Mouse (Mus musculus) stomach, postnatal 0 days (tissue): ENCODE results near the gene Dpy19l3. TPM values are rescaled to one million over a fixed set of nuclear protein-coding genes. Genes with fewer than 3 reads are reported as not detected.

Experiments used
- ATAC-seq: fragments of 200-750 bp; cut with Nextera tagmentation; 2 replicates; pipeline ENCODE4 v1.8.0; 2017; ENCODE audit not compliant: low FRiP score, low TSS enrichment
- DNase-seq: peaks from one replicate; pipeline ENCODE4 v3.0.0-alpha.2; 2016; ENCODE audit warnings: low spot score
- H3K27ac ChIP-seq: fragments of 300-500 bp; sonication (generic); replicated peaks from 2 replicates; pipeline ENCODE4 v1.5.1; 2014; ENCODE audit warnings: mild to moderate bottlenecking, control low read depth
- H3K27me3 ChIP-seq: fragments of 300-500 bp; sonication (generic); 2 replicates; pipeline ENCODE4 v1.6.1; 2014; ENCODE audit warnings: low read length; ENCODE audit not compliant: control insufficient read depth, insufficient read depth
- H3K36me3 ChIP-seq: fragments of 300-500 bp; sonication (generic); 2 replicates; pipeline ENCODE4 v1.6.1; 2014; ENCODE audit warnings: low read length, mixed read lengths; ENCODE audit not compliant: control insufficient read depth, insufficient read depth
- H3K4me1 ChIP-seq: fragments of 300-500 bp; sonication (generic); replicated peaks from 2 replicates; pipeline ENCODE4 v1.6.1; 2014; ENCODE audit warnings: antibody characterized with exemption; ENCODE audit not compliant: control insufficient read depth, insufficient read depth
- H3K4me2 ChIP-seq: fragments of 300-500 bp; sonication (generic); replicated peaks from 2 replicates; pipeline ENCODE4 v1.6.1; 2014; ENCODE audit warnings: low read depth, mild to moderate bottlenecking, control low read depth, moderate library complexity
- H3K4me3 ChIP-seq: fragments of 300-500 bp; sonication (generic); 2 replicates; pipeline ENCODE4 v1.5.1; 2014; ENCODE audit warnings: low read depth, low read length, control low read depth
- H3K9ac ChIP-seq: fragments of 300-500 bp; sonication (generic); 2 replicates; pipeline ENCODE4 v1.6.1; 2014; ENCODE audit warnings: mild to moderate bottlenecking, low read length, control low read depth, mixed read lengths
- H3K9me3 ChIP-seq: fragments of 300-500 bp; sonication (generic); 2 replicates; pipeline ENCODE4 v1.6.1; 2016; ENCODE audit warnings: low read length; ENCODE audit not compliant: control insufficient read depth
- CTCF ChIP-seq: IDR thresholded peaks from 2 replicates; pipeline ENCODE4 v1.5.1; 2016; ENCODE audit warnings: antibody characterized with exemption, low read depth, mild to moderate bottlenecking, moderate library complexity
- EP300 ChIP-seq: optimal IDR thresholded peaks from 2 replicates; pipeline ENCODE3; 2016; ENCODE audit warnings: antibody characterized with exemption
- WGBS: fragments of 180-500 bp; shearing (Covaris S2); extraction: QIAGEN DNeasy Blood & Tissue Kit; methylation state at CpG from one replicate; pipeline ENCODE4 v1.1.7; 2014; 5-methylcytosine and 5-hydroxymethylcytosine counted together
- polyA plus RNA-seq: library from polyadenylated mRNA; unstranded; fragments of >200 nt; fragmentation: Nextera tagmentation; extraction: Ambion mirVana; gene quantifications from 2 replicates; pipeline ENCODE4 v1.2.1, GENCODE M21; 2015

Gene Dpy19l3
- polyA plus RNA-seq, 1 experiment from 2014 or later: 7.9 TPM

GRCm38 (mm10) chr7:35692117-35692516, 62.1 kb downstream of the Dpy19l3 start:
- Histone ChIP-seq H3K4me1 (no peaks in the 10 kb centered on the region), H3K4me3 (no peak overlapping the region), H3K9ac (no peak overlapping the region), H3K27me3 (no peaks in the 10 kb centered on the region), H3K9me3 (no peaks in the 10 kb centered on the region), H3K27ac (no peak overlapping the region), H3K4me2 (no peak overlapping the region), H3K36me3 (peaks cover 2% of the 10 kb centered on the region; the same call in 1 of the 2 replicates)
- DNase-seq: no peak
- no peak for TF ChIP-seq EP300
- no peak for TF ChIP-seq CTCF
- ATAC-seq: no peak
- WGBS: 86% methylated on average over 14 of the region's 14 CpGs

DNA sequence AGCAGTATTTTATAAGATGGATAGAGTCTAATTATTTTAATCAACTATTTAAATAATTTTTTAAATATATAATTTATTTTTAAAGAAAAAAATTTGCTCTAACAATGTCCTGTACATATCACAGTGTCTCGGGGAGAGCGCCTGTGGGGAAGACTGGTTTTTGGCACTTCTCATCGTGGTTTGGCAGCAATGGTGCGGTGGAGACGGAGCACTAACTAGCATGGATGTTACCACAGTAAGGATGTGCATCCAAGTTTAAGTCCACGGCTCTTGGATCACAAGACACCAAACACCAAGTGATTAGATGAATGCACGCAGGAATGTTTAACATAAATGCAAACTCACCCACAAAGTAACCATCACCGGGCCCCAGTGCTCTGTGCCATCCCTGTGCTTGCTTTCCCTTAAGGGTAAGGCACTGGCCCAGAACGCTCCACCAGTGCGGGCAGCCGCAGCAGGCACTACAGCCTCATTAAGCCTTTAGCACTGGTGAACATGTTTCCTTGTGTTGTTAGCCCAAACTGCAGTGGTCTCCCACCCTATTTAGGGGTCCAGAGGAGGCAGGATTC, 65.4 kb downstream of the Dpy19l3 start:
- DNase-seq (no peak), ATAC-seq (no peak)
- Histone ChIP-seq H3K4me3 (no peak overlapping the region), H3K27me3 (no peaks in the 10 kb centered on the region), H3K27ac (no peak overlapping the region), H3K9me3 (no peaks in the 10 kb centered on the region), H3K4me2 (no peak overlapping the region), H3K36me3 (peaks cover 2% of the 10 kb centered on the region; the same call in 1 of the 2 replicates), H3K9ac (no peak overlapping the region), H3K4me1 (no peaks in the 10 kb centered on the region)
- 80% methylated on average over 11 of the region's 11 CpGs for WGBS
- TF ChIP-seq CTCF: no peak
- TF ChIP-seq EP300: no peak

GRCm38 (mm10) chr7:35688276-35688675, 66.0 kb downstream of the Dpy19l3 start:
- Histone ChIP-seq H3K27me3 (no peaks in the 10 kb centered on the region), H3K4me2 (no peak overlapping the region), H3K27ac (no peak overlapping the region), H3K9ac (no peak overlapping the region), H3K36me3 (peaks cover 2% of the 10 kb centered on the region; the same call in 1 of the 2 replicates), H3K4me1 (no peaks in the 10 kb centered on the region), H3K4me3 (no peak overlapping the region), H3K9me3 (no peaks in the 10 kb centered on the region)
- ATAC-seq: no peak
- DNase-seq: no peak
- no peak for TF ChIP-seq CTCF
- TF ChIP-seq EP300: no peak
- WGBS: 70% methylated on average over 9 of the region's 9 CpGs

GRCm38 (mm10) chr7:35687229-35687628, 67.0 kb downstream of the Dpy19l3 start:
- H3K4me2 ChIP-seq: peak overlapping the region; percentile 42
- H3K9ac ChIP-seq: no peak overlapping the region
- TF ChIP-seq EP300 (no peak), CTCF (no peak)
- H3K9me3 ChIP-seq: no peaks in the 10 kb centered on the region
- H3K27ac ChIP-seq: no peak overlapping the region
- peak overlapping the region; percentile 10; the same call in 1 of the 2 replicates for H3K4me3 ChIP-seq
- ATAC-seq (peak; percentile 51; the same call in 1 of the 2 replicates), DNase-seq (no peak)
- H3K4me1 ChIP-seq: no peaks in the 10 kb centered on the region
- no peaks in the 10 kb centered on the region for H3K27me3 ChIP-seq
- peaks cover 2% of the 10 kb centered on the region; the same call in 1 of the 2 replicates for H3K36me3 ChIP-seq
- WGBS: 30% methylated on average over 10 of the region's 10 CpGs

DNA sequence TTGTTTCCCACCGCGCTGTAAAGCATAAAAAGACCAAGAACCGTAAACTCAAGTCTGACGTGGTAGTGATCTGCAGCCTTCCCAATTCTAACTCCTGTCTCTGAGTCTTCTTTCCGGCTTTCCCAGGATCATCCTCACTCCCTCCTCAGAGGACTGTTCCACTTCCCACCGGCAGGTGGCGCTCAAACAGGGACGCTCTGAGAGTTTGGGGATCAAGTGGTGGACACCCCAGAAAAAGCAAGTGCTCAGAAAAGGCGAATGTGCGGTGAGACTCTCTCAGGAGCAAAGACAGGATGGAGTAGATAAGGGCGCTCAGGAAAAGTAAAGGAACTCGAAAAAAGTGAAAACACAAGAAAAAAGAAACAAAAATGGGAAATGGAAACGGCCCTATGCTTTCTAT, 67.5 kb downstream of the Dpy19l3 start:
- Histone ChIP-seq H3K36me3 (peaks cover 2% of the 10 kb centered on the region; the same call in 1 of the 2 replicates), H3K27ac (no peak overlapping the region), H3K4me2 (peak overlapping the region; percentile 42), H3K4me1 (no peaks in the 10 kb centered on the region), H3K4me3 (peak overlapping the region; percentile 10; the same call in 1 of the 2 replicates), H3K9me3 (no peaks in the 10 kb centered on the region), H3K27me3 (no peaks in the 10 kb centered on the region), H3K9ac (no peak overlapping the region)
- DNase-seq (peak; percentile 53), ATAC-seq (no peak)
- 20% methylated on average over 13 of the region's 13 CpGs for WGBS
- TF ChIP-seq EP300 (no peak), CTCF (peak; percentile 94)

- Histone ChIP-seq H3K4me1 (no peaks in the 10 kb centered on the region), H3K9ac (no peak overlapping the region), H3K4me2 (no peak overlapping the region), H3K9me3 (no peaks in the 10 kb centered on the region), H3K4me3 (no peak overlapping the region), H3K27ac (no peak overlapping the region), H3K27me3 (no peaks in the 10 kb centered on the region), H3K36me3 (peaks cover 2% of the 10 kb centered on the region; the same call in 1 of the 2 replicates)
- WGBS: 56% methylated on average over 11 of the region's 11 CpGs
- TF ChIP-seq EP300 (no peak), CTCF (no peak)
- no peak for DNase-seq
- no peak for ATAC-seq
Measured at GRCm38 (mm10) chr7:35686216-35686615, 68.0 kb downstream of the Dpy19l3 start.
